ENCODE assay signal across 10 mouse cellular contexts in genomic region chr19:47240076-47240475, GRCm38 (mm10).
DNase-seq lines count a peak whose midpoint lies in the region; ATAC-seq lines count a peak whose summit lies in the region.
"Had no signal": no experiment of that assay in that cellular context is flagged by ENCODE, and none has a peak within 500 bp of the region (broad histone marks: within the 10 kb centered on the region; RNA-seq: fewer than 3 reads in every experiment).

No protein-coding gene starts in this region.

- 34% methylated on average over 12 of the region's 12 CpGs for WGBS in kidney, embryonic 14.5 days
- WGBS in intestine, embryonic 14.5 days = 34% methylated on average over 12 of the region's 12 CpGs
- WGBS in neural tube, embryonic 13.5 days = 43% methylated on average over 12 of the region's 12 CpGs

- H3K27ac ChIP-seq in kidney, embryonic 14.5 days (ENCODE audit: low read depth, low read length) = no peak overlapping the region
- H3K27ac ChIP-seq in intestine, embryonic 14.5 days (ENCODE audit: low read depth) = no peak overlapping the region
- no peak overlapping the region for H3K27ac ChIP-seq in neural tube, embryonic 13.5 days (replicated peaks)
- H3K27ac ChIP-seq: layer of hippocampus, adult 2 months had no signal

- H3K27me3 ChIP-seq in kidney, embryonic 14.5 days (ENCODE audit: control insufficient read depth, insufficient read depth, low read length) = no peaks in the 10 kb centered on the region
- H3K27me3 ChIP-seq in intestine, embryonic 14.5 days (replicated peaks; ENCODE audit: control insufficient read depth, insufficient read depth, low read length) = no peaks in the 10 kb centered on the region
- H3K27me3 ChIP-seq in neural tube, embryonic 13.5 days = peaks cover 6% of the 10 kb centered on the region

- peak overlapping the region; percentile 45 for H3K4me2 ChIP-seq in kidney, embryonic 14.5 days (replicated peaks; ENCODE audit: low read depth, low read length)
- peak overlapping the region; percentile 42 for H3K4me2 ChIP-seq in intestine, embryonic 14.5 days (ENCODE audit: low read length)
- H3K4me2 ChIP-seq in neural tube, embryonic 13.5 days = peak overlapping the region; percentile 40

- no peak for DNase-seq in kidney, adult 18-20 months
- peak; percentile 73 for DNase-seq in embryo, embryonic 9.5 days (ENCODE audit: extremely low spot score)
- no peak for DNase-seq in intestine, embryonic 14.5 days (ENCODE audit: low spot score)
- no peak for DNase-seq in layer of hippocampus, adult 8-10 months (ENCODE audit: low spot score in 2 of 2)
- no peak for DNase-seq in layer of hippocampus, postnatal 10 days (ENCODE audit: low spot score in 2 of 2)
- DNase-seq in ovary, postnatal 36 days (ENCODE audit: low spot score) = no peak

- ATAC-seq in kidney, embryonic 14.5 days (ENCODE audit: low FRiP score, low TSS enrichment) = peak; percentile 73
- no peak; the same call in 1 of the 2 replicates for ATAC-seq in intestine, embryonic 14.5 days (replicated peaks; ENCODE audit: low FRiP score, low TSS enrichment, low read depth)
- no peak for ATAC-seq in neural tube, embryonic 13.5 days (ENCODE audit: low read depth)

- peak overlapping the region; percentile 5; the same call in 1 of the 2 replicates for H3K9ac ChIP-seq in kidney, embryonic 14.5 days (ENCODE audit: low read depth, low read length)
- H3K9ac ChIP-seq in intestine, embryonic 14.5 days (ENCODE audit: low read length) = no peak overlapping the region
- H3K9ac ChIP-seq in neural tube, embryonic 13.5 days = 0 out of 2 replicates have a peak overlapping the region, but pooled peaks have one; percentile 12

- H3K4me1 ChIP-seq in kidney, embryonic 14.5 days (ENCODE audit: control insufficient read depth, insufficient read depth, low read length) = 0 out of 2 replicates have a peak, but pooled peaks cover 4% of the 10 kb centered on the region
- peaks cover 4% of the 10 kb centered on the region; the same call in 1 of the 2 replicates for H3K4me1 ChIP-seq in intestine, embryonic 14.5 days (replicated peaks; ENCODE audit: control insufficient read depth, insufficient read depth, low read length)
- H3K4me1 ChIP-seq in neural tube, embryonic 13.5 days (replicated peaks) = no peaks in the 10 kb centered on the region

- H3K4me3 ChIP-seq in kidney, embryonic 14.5 days (ENCODE audit: low read length) = peak overlapping the region; percentile 32
- peak overlapping the region; percentile 23; the same call in 1 of the 2 replicates for H3K4me3 ChIP-seq in intestine, embryonic 14.5 days (ENCODE audit: low read depth, low read length)
- H3K4me3 ChIP-seq in neural tube, embryonic 13.5 days = peak overlapping the region; percentile 15; the same call in 1 of the 2 replicates
- H3K4me3 ChIP-seq: layer of hippocampus, adult 2 months had no signal

- no peaks in the 10 kb centered on the region for H3K36me3 ChIP-seq in kidney, embryonic 14.5 days (ENCODE audit: control insufficient read depth, insufficient read depth, low read length)
- H3K36me3 ChIP-seq in intestine, embryonic 14.5 days (ENCODE audit: control insufficient read depth, insufficient read depth, low read length) = no peaks in the 10 kb centered on the region
- no peaks in the 10 kb centered on the region for H3K36me3 ChIP-seq in neural tube, embryonic 13.5 days
- H3K36me3 ChIP-seq: G1E had no signal

- no peaks in the 10 kb centered on the region for H3K9me3 ChIP-seq in kidney, embryonic 14.5 days (ENCODE audit: control insufficient read depth, low read length)
- no peaks in the 10 kb centered on the region for H3K9me3 ChIP-seq in intestine, embryonic 14.5 days (ENCODE audit: control insufficient read depth, low read length)
- H3K9me3 ChIP-seq in neural tube, embryonic 13.5 days = no peaks in the 10 kb centered on the region
- H3K9me3 ChIP-seq: G1E had no signal
